Mouse (Mus musculus) adrenal gland, postnatal 10 days (tissue): Measurements from ENCODE around the gene Gpc6. TPM values are rescaled to one million over a fixed set of nuclear protein-coding genes. Genes with fewer than 3 reads are reported as not detected.
"Not testable (repeated sequence)": the region's sequence is repeated elsewhere in the genome, so short reads cannot be mapped to it uniquely, and the experiment has no call there.

Source experiments
- DNase-seq: peaks from one replicate; pipeline ENCODE4 v3.0.0; 2021; ENCODE audit warnings: mixed read lengths
- total RNA-seq, 2 experiments: library from RNA; stranded (reverse); gene quantifications; 2 replicates each; pipeline ENCODE4 v1.2.3; 2021

The Gpc6 gene
- total RNA-seq, 2 experiments from 2014 or later: 18.9 to 19.9 TPM

DNA sequence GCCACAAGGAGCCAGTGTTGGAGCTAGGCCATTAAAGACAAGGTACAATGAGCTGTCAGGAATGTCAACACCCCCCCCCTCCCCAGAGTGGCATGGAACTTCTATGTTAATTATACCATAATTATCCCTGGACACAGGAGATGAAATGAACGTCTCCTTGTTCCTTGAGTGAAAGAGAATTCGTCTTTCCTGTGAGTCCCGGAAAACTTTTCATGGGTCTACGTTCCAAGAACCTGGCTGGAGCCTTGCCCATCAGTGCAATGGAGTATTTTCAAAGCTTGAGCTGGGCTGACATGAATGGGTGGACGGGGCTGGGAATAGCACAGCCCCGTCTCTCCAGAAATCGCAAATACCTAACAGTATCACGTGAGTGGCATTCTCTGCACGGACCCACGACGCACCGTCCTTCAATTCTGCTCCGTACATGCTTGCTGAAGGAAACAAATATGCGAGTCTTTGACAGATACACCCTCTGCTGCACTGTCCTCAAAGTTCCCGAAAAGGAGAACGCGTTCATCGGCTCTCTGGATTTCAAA lies 444.3 kb downstream of the Gpc6 start:
- no peak for DNase-seq

GRCm38 (mm10) chr14:117376822-117377376 lies 451.8 kb downstream of the Gpc6 start:
- DNase-seq: no peak

- DNase-seq: no peak
Measured at GRCm38 (mm10) chr14:117379979-117380378, 454.9 kb downstream of the Gpc6 start.

DNA sequence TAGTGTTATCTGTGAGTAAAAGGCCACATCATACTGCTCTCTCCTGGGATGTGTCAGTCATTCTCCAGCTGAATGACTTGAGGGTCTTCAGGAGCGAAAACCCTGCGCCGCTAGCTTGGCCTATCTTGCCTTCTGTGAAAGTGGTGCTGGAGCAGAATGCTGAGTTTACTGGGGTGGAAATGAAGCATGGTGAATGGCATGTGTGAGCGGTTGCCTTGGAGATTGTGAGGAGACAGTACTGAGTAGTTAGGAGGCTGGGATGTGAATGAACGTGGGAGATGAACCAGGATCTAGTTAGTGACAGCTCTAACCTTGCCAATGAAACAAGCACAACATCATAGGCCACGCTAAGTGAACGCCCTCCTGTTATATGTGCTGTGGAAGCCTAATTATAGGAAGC lies 458.1 kb downstream of the Gpc6 start:
- DNase-seq: no peak

DNA sequence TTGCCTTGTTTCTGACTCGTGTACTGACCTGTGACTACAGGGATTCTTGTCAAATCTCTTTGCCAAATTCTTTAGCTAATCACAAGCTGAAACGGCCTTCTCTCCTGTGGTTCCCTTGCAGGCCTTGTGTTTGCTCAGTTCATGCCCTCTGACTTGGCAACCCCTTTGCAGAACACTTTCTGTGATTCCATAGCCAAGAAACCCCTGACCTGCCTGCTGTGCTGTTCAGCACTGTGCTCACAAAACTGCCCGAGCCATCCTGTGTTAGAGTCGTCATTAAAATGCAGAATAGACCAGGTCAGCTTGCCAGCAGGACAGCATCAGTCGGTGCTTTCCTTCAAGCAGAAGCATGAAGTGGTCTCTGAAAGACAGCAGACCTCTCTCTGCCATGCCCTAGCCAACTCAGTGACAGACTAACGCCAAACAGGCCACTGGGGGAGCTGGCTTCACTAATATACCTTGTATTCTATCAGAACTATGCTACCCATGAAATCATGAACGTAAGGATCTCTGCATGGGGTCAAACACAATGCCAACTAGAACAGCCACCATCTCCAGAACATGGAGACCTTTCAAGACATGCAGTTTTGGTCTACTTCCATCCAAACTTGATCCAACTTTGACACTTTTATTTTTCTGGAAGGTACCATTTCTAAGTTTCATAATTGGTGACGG lies 459.1 kb downstream of the Gpc6 start:
- peak; percentile 27 for DNase-seq

- DNase-seq: no peak
Measured at GRCm38 (mm10) chr14:117385731-117386270, 460.7 kb downstream of the Gpc6 start.

DNA sequence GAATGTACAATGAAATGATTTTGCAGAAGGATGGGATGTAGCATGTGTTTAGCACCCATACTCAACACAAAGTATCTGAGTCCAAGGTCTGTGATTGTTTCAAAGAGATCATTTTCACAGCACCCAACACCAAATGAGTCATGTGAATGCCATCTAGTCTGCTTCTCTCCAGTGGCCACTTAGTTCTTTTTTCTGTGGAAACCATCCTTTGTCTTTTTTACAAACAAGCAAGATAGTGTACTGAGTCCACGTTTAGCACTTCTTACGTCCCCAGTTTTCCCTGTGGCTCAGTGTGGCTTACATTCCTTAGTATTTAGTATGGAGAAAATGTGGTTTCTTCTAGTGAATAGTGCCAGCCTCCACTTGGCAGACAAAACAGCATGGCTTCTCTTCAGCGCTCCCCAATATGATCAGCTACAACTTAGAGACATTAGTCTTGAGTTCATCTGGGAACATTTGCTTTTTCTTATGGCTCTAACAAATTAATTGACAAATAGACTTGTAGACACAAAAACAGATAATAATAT lies 465.7 kb downstream of the Gpc6 start:
- no peak for DNase-seq

- DNase-seq: no peak
Measured at GRCm38 (mm10) chr14:117391412-117391811, 466.3 kb downstream of the Gpc6 start.

DNA sequence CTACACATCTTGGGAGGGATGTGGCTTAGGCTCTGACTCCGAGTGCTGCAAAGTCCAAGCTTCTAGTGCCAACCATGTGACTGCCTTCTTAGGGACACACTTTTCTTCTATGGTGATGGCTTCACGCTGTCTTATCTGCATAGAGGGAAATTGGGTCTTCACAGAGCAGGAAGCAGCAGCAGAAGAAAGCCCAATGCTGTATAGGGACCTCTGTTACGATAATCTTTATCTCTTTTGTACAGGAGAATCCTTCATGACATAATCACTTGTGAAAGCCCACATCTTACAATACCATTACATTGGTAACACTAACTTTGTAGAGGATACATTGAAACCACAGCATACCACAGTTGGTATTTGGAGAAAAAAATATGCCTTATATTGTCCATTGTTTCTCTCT lies 472.1 kb downstream of the Gpc6 start:
- no peak for DNase-seq

- DNase-seq: no peak
Measured at GRCm38 (mm10) chr14:117407824-117408524, 482.9 kb downstream of the Gpc6 start.

DNA sequence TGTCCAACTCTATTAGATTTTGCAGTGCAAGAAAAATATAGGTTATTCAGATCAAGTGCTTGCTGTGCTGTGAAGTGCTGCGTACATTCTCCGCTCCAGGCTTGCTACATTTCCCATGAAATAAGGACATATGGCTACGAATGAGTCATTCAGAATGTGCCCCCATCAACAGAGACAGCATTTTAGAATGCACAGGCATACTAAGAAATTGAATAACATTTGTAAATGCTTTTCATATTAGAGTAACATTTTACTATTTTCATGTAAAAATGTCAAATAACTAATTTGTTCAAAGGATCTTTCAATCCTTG lies 483.4 kb downstream of the Gpc6 start:
- no peak for DNase-seq

DNA sequence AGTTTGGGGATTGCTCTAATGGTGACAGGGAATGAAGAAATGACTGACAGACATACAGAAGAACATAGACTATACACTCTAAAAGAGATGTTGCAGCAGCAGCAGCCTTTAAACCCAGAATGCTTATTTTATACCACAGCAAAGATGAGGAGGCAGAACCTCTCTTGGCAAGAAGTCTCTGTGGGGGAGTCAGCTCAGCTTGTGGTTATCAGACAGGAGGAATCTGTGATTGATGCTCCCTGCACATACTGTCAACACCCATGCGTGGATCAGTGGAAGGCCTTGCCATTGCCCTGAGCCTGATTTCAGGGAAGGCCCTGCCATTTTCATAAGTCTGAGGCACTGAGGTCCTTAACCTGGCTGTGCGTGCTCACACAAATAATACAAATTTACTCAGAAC lies 484.7 kb downstream of the Gpc6 start:
- no peak for DNase-seq

DNA sequence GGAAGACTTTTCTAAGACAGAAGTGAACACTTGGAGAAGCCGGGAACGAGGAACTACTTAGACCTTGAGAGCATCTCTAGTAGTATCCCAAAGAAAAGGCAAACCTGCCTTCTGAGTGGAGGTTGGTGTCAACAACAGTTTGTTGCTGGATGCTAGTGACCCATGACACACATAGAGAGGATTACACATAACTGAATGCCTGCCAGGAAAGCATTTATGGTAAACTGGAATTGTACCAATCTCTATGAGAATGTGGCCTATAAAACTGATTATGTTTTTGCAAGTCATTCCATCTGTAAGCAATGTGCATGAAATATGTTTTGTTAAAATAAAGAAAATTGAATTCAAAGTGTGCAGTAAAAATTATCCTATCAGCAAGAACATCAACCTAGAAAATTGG lies 485.4 kb downstream of the Gpc6 start:
- DNase-seq: no peak

- DNase-seq: no peak
Measured at GRCm38 (mm10) chr14:117415045-117415444, 489.9 kb downstream of the Gpc6 start.

DNA sequence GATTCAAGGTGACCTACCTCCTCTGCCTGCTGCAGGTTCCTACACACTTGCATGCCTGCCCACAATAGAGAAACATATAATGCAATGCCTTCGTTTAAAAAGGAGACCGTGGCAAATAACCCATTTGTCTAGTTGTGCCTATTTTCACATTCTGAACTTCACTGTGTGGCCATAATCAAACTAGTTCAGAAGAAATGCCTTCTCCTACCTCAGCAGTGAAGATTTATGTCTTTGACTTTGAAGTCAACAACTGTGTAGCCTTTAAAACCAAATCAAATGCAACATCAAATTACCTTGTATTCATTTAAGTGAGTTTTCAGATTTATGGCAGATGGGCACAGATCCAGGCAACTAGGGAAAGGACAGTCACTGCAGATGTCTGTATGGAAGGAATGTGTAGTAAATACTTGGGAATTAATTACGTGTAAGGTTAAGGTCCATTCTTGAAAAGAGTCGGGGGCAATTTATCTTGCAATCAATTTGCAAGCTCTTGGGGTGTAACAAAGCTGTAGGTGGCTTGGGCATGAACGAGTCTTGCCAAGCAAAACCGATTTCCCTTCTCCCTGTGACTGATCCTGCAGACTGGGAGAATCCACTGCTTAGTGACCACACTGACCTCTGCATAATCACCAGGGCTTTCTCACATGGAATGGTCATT lies 494.6 kb downstream of the Gpc6 start:
- peak; percentile 5 for DNase-seq

GRCm38 (mm10) chr14:117421170-117421569 lies 496.1 kb downstream of the Gpc6 start:
- no peak for DNase-seq

GRCm38 (mm10) chr14:117426116-117426515 lies 501.0 kb downstream of the Gpc6 start:
- no peak for DNase-seq

- DNase-seq: no peak
Measured at GRCm38 (mm10) chr14:117427776-117428175, 502.7 kb downstream of the Gpc6 start.

DNA sequence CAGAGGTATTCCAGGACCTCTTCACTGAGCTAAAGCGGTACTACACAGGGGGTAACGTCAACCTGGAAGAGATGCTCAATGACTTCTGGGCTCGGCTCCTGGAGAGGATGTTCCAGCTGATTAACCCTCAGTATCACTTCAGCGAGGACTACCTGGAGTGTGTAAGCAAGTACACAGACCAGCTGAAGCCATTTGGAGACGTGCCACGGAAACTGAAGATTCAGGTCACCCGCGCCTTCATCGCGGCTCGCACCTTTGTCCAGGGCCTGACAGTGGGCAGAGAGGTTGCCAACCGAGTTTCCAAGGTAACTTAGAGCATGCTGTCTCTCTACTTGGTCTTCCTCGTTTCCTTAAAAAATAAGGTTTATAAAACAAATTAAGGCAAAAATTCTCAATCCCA lies 510.6 kb downstream of the Gpc6 start:
- DNase-seq: no peak

DNA sequence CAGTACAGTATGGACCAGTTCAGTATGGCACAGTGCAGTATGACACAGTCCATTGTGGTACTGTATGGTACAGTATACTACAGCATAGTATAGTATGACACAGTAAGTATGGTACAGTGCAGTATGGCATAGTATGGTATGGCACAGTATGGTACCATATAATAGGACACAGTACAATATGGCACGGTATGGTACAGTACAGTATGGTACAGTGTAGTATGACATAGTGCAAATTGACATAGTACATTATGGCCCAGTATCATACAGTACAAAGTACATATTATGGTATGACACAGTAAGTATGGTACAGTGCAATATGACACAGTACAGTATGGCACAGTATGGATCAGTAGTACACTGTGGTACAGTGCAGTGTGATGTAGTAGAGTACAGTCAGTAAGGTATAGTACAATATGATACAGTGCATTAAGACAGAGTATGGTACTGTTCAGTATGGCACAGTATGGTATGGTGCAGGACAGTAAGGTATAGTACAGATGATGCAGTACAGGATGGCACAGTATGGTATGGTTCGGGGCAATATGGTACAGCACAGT lies 521.6 kb downstream of the Gpc6 start:
- not testable (repeated sequence) for DNase-seq

GRCm38 (mm10) chr14:117451391-117451991 lies 526.4 kb downstream of the Gpc6 start:
- DNase-seq: no peak

- no peak for DNase-seq
Measured at GRCm38 (mm10) chr14:117452150-117452549, 527.0 kb downstream of the Gpc6 start.
